Comparison of ENCODE assay signal across 10 mouse cellular contexts in the genomic region with DNA sequence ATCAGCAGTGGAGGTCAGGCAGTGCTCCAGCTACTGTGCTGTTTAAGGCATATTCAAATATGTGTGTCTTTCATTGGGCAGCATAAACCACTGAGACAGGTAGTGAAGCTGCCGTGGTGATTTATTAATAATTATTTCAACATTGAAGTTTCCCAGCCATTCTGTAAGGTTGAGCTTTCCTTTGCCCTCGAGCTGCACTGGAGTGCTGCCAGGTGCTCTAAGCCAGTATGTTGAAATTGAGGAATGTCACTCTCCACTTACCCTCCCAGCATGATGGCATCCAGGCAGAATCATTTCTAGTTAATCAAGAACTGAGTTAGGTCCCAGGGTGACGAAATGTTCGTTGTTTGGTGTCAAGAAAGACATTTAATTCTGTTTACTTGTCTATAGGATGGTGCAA. TPM values are rescaled to one million over a fixed set of nuclear protein-coding genes. Genes with fewer than 3 reads are reported as not detected.
DNase-seq lines count a peak whose midpoint lies in the region; ATAC-seq and TF ChIP-seq lines count a peak whose summit lies in the region.
"Had no signal": no experiment of that assay in that cellular context is flagged by ENCODE, and none has a peak within 500 bp of the region (broad histone marks: within the 10 kb centered on the region; RNA-seq: fewer than 3 reads in every experiment).

No protein-coding gene starts in this region.

- no peak for TF ChIP-seq CTCF in gastrocnemius, adult 2 months (IDR thresholded peaks at IDR 0.05)
- no peak for TF ChIP-seq CTCF in cerebellum, adult 2 months (IDR thresholded peaks at IDR 0.05; ENCODE audit: borderline replicate concordance, insufficient read depth, low read depth, low read length)

- no peaks in the 10 kb centered on the region for H3K9me3 ChIP-seq in intestine, embryonic 16.5 days (ENCODE audit: control insufficient read depth, low read length)
- H3K9me3 ChIP-seq: midbrain, embryonic 15.5 days had no signal

- intact Hi-C loops in gastrocnemius, adult 2 months (cut with DNase I): no loop called here

- no peaks in the 10 kb centered on the region for H3K36me3 ChIP-seq in intestine, embryonic 16.5 days (ENCODE audit: control insufficient read depth, insufficient read depth, low read length)
- H3K36me3 ChIP-seq: midbrain, embryonic 15.5 days had no signal

- H3K4me1 ChIP-seq in cerebellum, adult 2 months (ENCODE audit: control insufficient read depth, insufficient read depth, low read length): no peaks in the 10 kb centered on the region
- H3K4me1 ChIP-seq in intestine, embryonic 16.5 days (ENCODE audit: control insufficient read depth, insufficient read depth, low read length): no peaks in the 10 kb centered on the region
- H3K4me1 ChIP-seq: midbrain, embryonic 15.5 days had no signal

- H3K4me2 ChIP-seq in intestine, embryonic 16.5 days (ENCODE audit: low read depth, low read length): no peak overlapping the region
- H3K4me2 ChIP-seq: midbrain, embryonic 15.5 days had no signal

- no peak overlapping the region for H3K4me3 ChIP-seq in gastrocnemius, adult 2 months
- H3K4me3 ChIP-seq in cerebellum, adult 2 months (replicated peaks; ENCODE audit: insufficient read depth, low read depth, low read length): no peak overlapping the region
- H3K4me3 ChIP-seq in intestine, embryonic 16.5 days (ENCODE audit: low read length): no peak overlapping the region
- H3K4me3 ChIP-seq: midbrain, embryonic 15.5 days had no signal

- WGBS in cerebellum, adult 2 months: 30% methylated on average over 4 of the region's 4 CpGs
- WGBS in intestine, embryonic 16.5 days: 37% methylated on average over 4 of the region's 4 CpGs

- no peak for ATAC-seq in intestine, embryonic 16.5 days
- ATAC-seq: inflammation-experienced regulatory T-cells, adult 6 months; midbrain, embryonic 15.5 days had no signal

- DNase-seq in gastrocnemius, adult 2 months: peak; percentile 21
- DNase-seq in gastrocnemius, adult 8-10 months (ENCODE audit: low spot score in 2 of 2): no peak
- DNase-seq in urinary bladder, postnatal 14 days (ENCODE audit: low spot score): peak; percentile 20
- DNase-seq in urinary bladder, postnatal 10 days (ENCODE audit: low spot score): no peak
- DNase-seq in kidney, postnatal 36 days: peak; percentile 69 to 78
- no peak for DNase-seq in cerebellum, adult 2 months
- no peak for DNase-seq in right cerebral cortex, postnatal 14 days

- TF ChIP-seq POLR2A in cerebellum, adult 2 months (IDR thresholded peaks at IDR 0.05; ENCODE audit: borderline replicate concordance, insufficient read depth, low read length): no peak

- H3K27me3 ChIP-seq in cerebellum, adult 2 months (ENCODE audit: control insufficient read depth, insufficient read depth, low read length): no peaks in the 10 kb centered on the region
- H3K27me3 ChIP-seq in intestine, embryonic 16.5 days (replicated peaks; ENCODE audit: control insufficient read depth, insufficient read depth, low read length): no peaks in the 10 kb centered on the region
- H3K27me3 ChIP-seq: midbrain, embryonic 15.5 days had no signal

- no peak overlapping the region for H3K9ac ChIP-seq in intestine, embryonic 16.5 days (ENCODE audit: low read depth, low read length)
- H3K9ac ChIP-seq: midbrain, embryonic 15.5 days had no signal

- no peak overlapping the region for H3K27ac ChIP-seq in gastrocnemius, adult 2 months
- H3K27ac ChIP-seq in cerebellum, adult 2 months (ENCODE audit: insufficient read depth, low read length): no peak overlapping the region
- H3K27ac ChIP-seq in intestine, embryonic 16.5 days (ENCODE audit: low read length): no peak overlapping the region
- H3K27ac ChIP-seq: midbrain, embryonic 15.5 days had no signal

RNA-seq across cellular contexts. Expression of a gene that starts 24.4 kb away (rescaled TPM):
- 10 to 100 TPM; 21.9 to 38.7 TPM for total RNA-seq in gastrocnemius, adult 2 months (2021)
- total RNA-seq in gastrocnemius, adult 8-10 months (2022): 10 to 100 TPM; 28.5 to 36.4 (median 31.0) TPM
- 73.3 and 77.5 TPM in 2 replicates for polyA plus RNA-seq in cerebellum, adult 2 months (2012; rRNA removed)
- 10.4 and 11.2 TPM in 2 replicates for polyA plus RNA-seq in intestine, embryonic 16.5 days (2015; fragmentation: Nextera tagmentation; extraction: Ambion mirVana)

Comparison
In these comparisons a context has a peak if more than half of its experiments do, and no peak if none do; other contexts are left out.
1. DNase-seq: peak in gastrocnemius, adult 2 months (single experiment), urinary bladder, postnatal 14 days (single experiment) and kidney, postnatal 36 days (2 of 2); none in gastrocnemius, adult 8-10 months (0 of 2), urinary bladder, postnatal 10 days (single experiment), cerebellum, adult 2 months (0 of 2) and right cerebral cortex, postnatal 14 days (single experiment).